Mouse (Mus musculus) forebrain, embryonic 11.5 days (tissue): Measurements from ENCODE around the gene Fam240a. TPM values are rescaled to one million over a fixed set of nuclear protein-coding genes. Genes with fewer than 3 reads are reported as not detected.

Experiments
- ATAC-seq: fragments of 200-750 bp; cut with Nextera tagmentation; replicated peaks from 2 replicates; pipeline ENCODE4 v1.8.0; 2017; ENCODE audit warnings: moderate TSS enrichment; ENCODE audit not compliant: low FRiP score
- DNase-seq: peaks from one replicate; pipeline ENCODE4 v3.0.0-alpha.2; 2017; ENCODE audit warnings: low spot score
- H3K27ac ChIP-seq: fragments of 300-500 bp; sonication (generic); 2 replicates; pipeline ENCODE4 v1.5.1; 2014; ENCODE audit warnings: low read depth, low read length
- H3K27me3 ChIP-seq: fragments of 300-500 bp; sonication (generic); 2 replicates; pipeline ENCODE4 v1.6.1; 2014; ENCODE audit warnings: mild to moderate bottlenecking, low read length, mixed read lengths; ENCODE audit not compliant: control insufficient read depth, insufficient read depth
- H3K36me3 ChIP-seq: fragments of 300-500 bp; sonication (generic); 2 replicates; pipeline ENCODE4 v1.6.1; 2014; ENCODE audit warnings: mild to moderate bottlenecking, low read length, moderate library complexity, mixed read lengths; ENCODE audit not compliant: control insufficient read depth, insufficient read depth
- H3K4me1 ChIP-seq: fragments of 300-500 bp; sonication (generic); replicated peaks from 2 replicates; pipeline ENCODE4 v1.6.1; 2014; ENCODE audit warnings: low read length, mixed read lengths; ENCODE audit not compliant: control insufficient read depth, insufficient read depth
- H3K4me2 ChIP-seq: fragments of 300-500 bp; sonication (generic); 2 replicates; pipeline ENCODE4 v1.6.1; 2014; ENCODE audit warnings: low read depth, mild to moderate bottlenecking, low read length, moderate library complexity, mixed read lengths; ENCODE audit not compliant: severe bottlenecking
- H3K4me3 ChIP-seq: fragments of 300-500 bp; sonication (generic); 2 replicates; pipeline ENCODE4 v1.5.1; 2014; ENCODE audit warnings: low read depth, low read length
- H3K9ac ChIP-seq: fragments of 300-500 bp; sonication (generic); 2 replicates; pipeline ENCODE4 v1.6.1; 2014; ENCODE audit warnings: low read length
- H3K9me3 ChIP-seq: fragments of 300-500 bp; sonication (generic); 2 replicates; pipeline ENCODE4 v1.6.1; 2016; ENCODE audit warnings: low read length, mixed read lengths; ENCODE audit not compliant: control insufficient read depth
- WGBS: fragments of 180-500 bp; shearing (Covaris S2); extraction: QIAGEN DNeasy Blood & Tissue Kit; methylation state at CpG from one replicate; pipeline ENCODE4 v1.1.7; 2014; 5-methylcytosine and 5-hydroxymethylcytosine counted together
- polyA plus RNA-seq: library from polyadenylated mRNA; unstranded; fragments of >200 nt; fragmentation: Nextera tagmentation; extraction: Ambion mirVana; gene quantifications from 2 replicates; pipeline ENCODE4 v1.2.1, GENCODE M21; 2014

Fam240a gene
- polyA plus RNA-seq, 1 experiment from 2014 or later: not detected

- no peaks in the 10 kb centered on the region for H3K9me3 ChIP-seq
- H3K4me2 ChIP-seq: no peak overlapping the region
- H3K9ac ChIP-seq: no peak overlapping the region
- WGBS: 87% methylated on average over 12 of the region's 12 CpGs
- no peaks in the 10 kb centered on the region for H3K4me1 ChIP-seq
- ATAC-seq (no peak), DNase-seq (no peak)
- H3K27me3 ChIP-seq: no peaks in the 10 kb centered on the region
- H3K4me3 ChIP-seq: no peak overlapping the region
- no peak overlapping the region for H3K27ac ChIP-seq
- H3K36me3 ChIP-seq: no peaks in the 10 kb centered on the region
Measured at GRCm38 (mm10) chr9:110933850-110934437, 17.3 kb upstream of the Fam240a start.

DNA sequence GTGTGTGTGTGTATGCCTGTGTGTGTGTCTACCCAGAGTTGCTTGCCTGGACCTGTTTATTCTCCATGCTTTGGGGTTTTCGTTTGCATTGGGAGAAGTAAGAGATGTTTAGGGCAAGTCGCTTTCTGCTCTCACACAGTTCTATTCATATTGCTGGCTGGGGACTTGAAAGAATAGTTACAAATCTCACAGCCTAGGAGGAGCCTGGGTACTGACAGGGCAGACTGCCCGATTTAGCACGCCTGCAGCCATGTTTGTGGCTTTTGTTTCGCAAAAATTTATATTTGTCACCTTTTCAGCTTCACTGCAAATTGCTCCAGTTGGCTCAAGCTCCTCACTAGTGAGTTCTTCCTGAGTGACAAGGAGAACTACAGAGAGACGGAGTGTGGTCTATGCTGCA lies 14.9 kb upstream of the Fam240a start:
- Histone ChIP-seq H3K36me3 (no peaks in the 10 kb centered on the region), H3K27me3 (no peaks in the 10 kb centered on the region), H3K27ac (no peak overlapping the region), H3K4me2 (no peak overlapping the region), H3K4me1 (no peaks in the 10 kb centered on the region), H3K9me3 (no peaks in the 10 kb centered on the region), H3K4me3 (no peak overlapping the region), H3K9ac (no peak overlapping the region)
- ATAC-seq (no peak), DNase-seq (no peak)
- WGBS: 82% methylated on average over 6 of the region's 6 CpGs

DNA sequence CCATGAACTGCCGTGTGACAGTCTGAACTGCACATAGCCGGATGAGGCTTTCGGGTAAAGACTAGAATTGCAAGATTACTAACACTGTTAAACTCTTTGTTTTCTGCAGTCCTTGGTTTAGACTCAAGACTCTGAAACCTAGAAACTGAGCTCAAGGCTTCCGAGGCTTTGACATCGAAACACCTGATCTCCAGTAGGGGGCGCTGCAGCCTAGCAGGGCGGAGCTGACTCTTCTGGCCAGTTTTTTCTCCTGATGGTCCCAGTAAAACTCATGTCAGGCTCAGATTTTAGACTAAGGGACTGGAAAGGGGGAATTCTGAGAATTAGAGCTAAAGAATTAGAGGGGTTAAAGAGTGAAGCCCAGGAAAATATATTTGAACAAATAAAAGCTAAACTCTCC lies 6.1 kb upstream of the Fam240a start:
- Histone ChIP-seq H3K4me3 (no peak overlapping the region), H3K27me3 (no peaks in the 10 kb centered on the region), H3K27ac (no peak overlapping the region), H3K9ac (no peak overlapping the region), H3K4me2 (no peak overlapping the region), H3K4me1 (no peaks in the 10 kb centered on the region), H3K9me3 (no peaks in the 10 kb centered on the region), H3K36me3 (no peaks in the 10 kb centered on the region)
- peak; percentile 87 for DNase-seq
- 20% methylated on average over 7 of the region's 7 CpGs for WGBS
- no peak for ATAC-seq

DNA sequence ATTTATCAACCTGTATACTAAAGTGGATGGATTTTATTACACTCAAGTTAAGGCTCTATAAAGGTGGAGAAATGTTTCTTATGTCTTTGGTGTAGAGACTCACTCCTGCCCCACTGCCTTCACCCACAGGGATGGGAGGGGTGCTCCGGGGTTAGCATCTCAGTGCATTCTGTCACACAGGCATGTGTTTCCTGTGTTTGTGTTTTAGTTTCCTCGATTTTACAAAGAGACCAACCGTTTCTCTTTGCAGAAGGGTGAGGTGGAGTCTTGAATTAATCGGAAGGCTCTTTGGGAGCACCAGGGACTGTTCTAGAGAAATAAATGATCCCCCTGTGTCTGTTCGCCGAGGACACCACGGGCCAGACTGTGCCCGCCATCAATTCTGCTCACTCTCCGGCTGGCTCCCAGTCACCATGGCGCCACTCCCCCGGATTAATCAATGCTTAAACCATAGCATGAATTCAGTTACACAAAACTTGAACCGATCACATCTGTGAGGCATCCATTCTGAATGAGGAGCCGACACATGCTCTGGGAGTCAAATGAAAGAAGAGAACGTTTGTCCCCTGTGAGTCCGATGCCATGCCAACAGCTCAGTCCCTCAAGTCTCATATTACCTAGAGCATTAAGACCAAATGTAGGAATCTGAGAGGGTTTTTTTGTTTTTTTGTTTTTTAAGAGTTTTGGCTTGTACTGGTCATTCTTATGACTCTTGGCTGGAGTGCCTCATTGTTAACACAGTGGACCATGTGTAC lies 4.2 kb upstream of the Fam240a start:
- no peak for DNase-seq
- no peaks in the 10 kb centered on the region for H3K9me3 ChIP-seq
- H3K4me1 ChIP-seq: no peaks in the 10 kb centered on the region
- H3K36me3 ChIP-seq: no peaks in the 10 kb centered on the region
- no peaks in the 10 kb centered on the region for H3K27me3 ChIP-seq
- H3K27ac ChIP-seq: no peak overlapping the region
- no peak for ATAC-seq
- H3K4me3 ChIP-seq: no peak overlapping the region
- no peak overlapping the region for H3K9ac ChIP-seq
- H3K4me2 ChIP-seq: no peak overlapping the region
- 80% methylated on average over 15 of the region's 15 CpGs for WGBS

DNA sequence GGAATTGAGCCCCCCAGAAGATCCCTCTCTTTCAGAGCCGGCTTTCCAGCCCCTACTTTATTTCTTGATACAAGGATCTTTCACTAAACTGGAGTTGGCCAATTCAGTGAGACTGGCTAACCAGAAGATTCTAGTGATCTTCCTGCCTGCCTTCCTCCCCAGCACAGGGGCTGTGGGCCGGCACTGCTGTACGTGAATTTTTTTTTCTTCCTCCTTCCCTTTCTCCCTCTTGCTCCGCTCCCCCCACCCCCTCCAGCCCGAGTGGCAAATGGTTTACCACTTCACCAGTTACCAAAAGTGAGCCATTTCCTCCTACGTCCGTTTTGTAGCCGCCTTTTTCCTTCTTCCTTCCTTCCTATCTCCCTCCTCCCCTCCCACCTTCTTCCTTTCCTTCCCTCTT lies 1.2 kb downstream of the Fam240a start:
- Histone ChIP-seq H3K4me3 (no peak overlapping the region), H3K4me1 (no peaks in the 10 kb centered on the region), H3K9ac (no peak overlapping the region), H3K9me3 (no peaks in the 10 kb centered on the region), H3K27ac (no peak overlapping the region), H3K4me2 (no peak overlapping the region), H3K27me3 (no peaks in the 10 kb centered on the region), H3K36me3 (no peaks in the 10 kb centered on the region)
- ATAC-seq: no peak
- DNase-seq: no peak
- WGBS: 75% methylated on average over 8 of the region's 8 CpGs

GRCm38 (mm10) chr9:110914631-110915236 lies 1.9 kb downstream of the Fam240a start:
- Histone ChIP-seq H3K36me3 (no peaks in the 10 kb centered on the region), H3K4me2 (no peak overlapping the region), H3K27ac (no peak overlapping the region), H3K27me3 (no peaks in the 10 kb centered on the region), H3K9ac (no peak overlapping the region), H3K4me1 (no peaks in the 10 kb centered on the region), H3K9me3 (no peaks in the 10 kb centered on the region), H3K4me3 (no peak overlapping the region)
- DNase-seq (no peak), ATAC-seq (no peak)
- 61% methylated on average over 21 of the region's 21 CpGs for WGBS

- H3K4me2 ChIP-seq: no peak overlapping the region
- no peaks in the 10 kb centered on the region for H3K4me1 ChIP-seq
- H3K9me3 ChIP-seq: no peaks in the 10 kb centered on the region
- DNase-seq: no peak
- H3K36me3 ChIP-seq: no peaks in the 10 kb centered on the region
- no peaks in the 10 kb centered on the region for H3K27me3 ChIP-seq
- WGBS: 81% methylated on average over 6 of the region's 6 CpGs
- H3K27ac ChIP-seq: no peak overlapping the region
- ATAC-seq: no peak
- no peak overlapping the region for H3K4me3 ChIP-seq
- no peak overlapping the region for H3K9ac ChIP-seq
Measured at GRCm38 (mm10) chr9:110909371-110909967, 7.2 kb downstream of the Fam240a start.

- no peaks in the 10 kb centered on the region for H3K27me3 ChIP-seq
- no peak overlapping the region for H3K4me2 ChIP-seq
- no peak overlapping the region for H3K4me3 ChIP-seq
- H3K9me3 ChIP-seq: no peaks in the 10 kb centered on the region
- H3K9ac ChIP-seq: no peak overlapping the region
- no peak for DNase-seq
- 96% methylated on average over 3 of the region's 3 CpGs for WGBS
- ATAC-seq: no peak
- H3K27ac ChIP-seq: no peak overlapping the region
- H3K4me1 ChIP-seq: no peaks in the 10 kb centered on the region
- H3K36me3 ChIP-seq: no peaks in the 10 kb centered on the region
Measured at GRCm38 (mm10) chr9:110908631-110909016, 8.0 kb downstream of the Fam240a start.
